Mouse (Mus musculus): ENCODE data around the gene 2900092C05Rik. TPM values are rescaled to one million over a fixed set of nuclear protein-coding genes. Genes with fewer than 3 reads are reported as not detected.

2900092C05Rik gene
- not detected in 2 replicates for polyA plus RNA-seq (2015; fragmentation: Nextera tagmentation; extraction: Ambion mirVana)

DNA sequence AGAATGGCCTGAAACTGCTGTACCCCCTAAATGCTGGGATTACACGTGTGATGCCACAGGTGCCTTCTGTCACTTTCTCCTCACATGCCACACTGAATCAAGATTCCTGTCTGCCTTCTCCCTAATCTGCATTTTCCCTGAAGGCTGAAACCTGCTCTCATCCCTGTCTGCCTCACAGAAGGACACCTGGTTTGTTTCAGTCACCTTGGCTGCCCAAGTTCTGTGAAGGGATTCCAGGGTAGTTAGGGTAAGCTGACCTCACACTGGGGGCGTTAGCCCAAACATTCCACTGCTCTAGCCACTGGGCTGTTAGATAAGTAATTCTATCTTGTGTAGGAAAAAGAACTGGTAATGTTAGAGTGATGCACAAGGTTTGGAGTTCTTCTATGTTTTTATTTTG is at the start of gene 2900092C05Rik:
Gene 2900092C05Rik (plus strand): TSS at position 301 of the 400 bp plus-strand sequence.

GRCm38 (mm10) chr7:12478158-12479008 is 33.9 kb upstream of the 2900092C05Rik start, which contains the start of gene Zfp606:
Gene Zfp606 (plus strand): TSS chr7:12478293.

Other genes with a start within 250 kb of the 2900092C05Rik start
- not detected in 2 replicates for gene Vmn1r81, start 244.2 kb upstream of the 2900092C05Rik start, polyA plus RNA-seq (2015; fragmentation: Nextera tagmentation; extraction: Ambion mirVana)
- not detected in 2 replicates for gene Vmn1r82, start 212.1 kb upstream of the 2900092C05Rik start, polyA plus RNA-seq (2015; fragmentation: Nextera tagmentation; extraction: Ambion mirVana)
- not detected in 2 replicates for gene Vmn1r83, start 183.0 kb upstream of the 2900092C05Rik start, polyA plus RNA-seq (2015; fragmentation: Nextera tagmentation; extraction: Ambion mirVana)
- not detected in 2 replicates for gene Vmn1r84, start 143.2 kb upstream of the 2900092C05Rik start, polyA plus RNA-seq (2015; fragmentation: Nextera tagmentation; extraction: Ambion mirVana)
- gene Zfp551, start 89.8 kb upstream of the 2900092C05Rik start, polyA plus RNA-seq (2015; fragmentation: Nextera tagmentation; extraction: Ambion mirVana): 1.7 and 1.8 TPM in 2 replicates
- 8.1 and 8.3 TPM in 2 replicates for gene Zfp606, start 34.2 kb upstream of the 2900092C05Rik start, polyA plus RNA-seq (2015; fragmentation: Nextera tagmentation; extraction: Ambion mirVana)
- not detected in 2 replicates for gene Vmn2r53, start 96.3 kb downstream of the 2900092C05Rik start, polyA plus RNA-seq (2015; fragmentation: Nextera tagmentation; extraction: Ambion mirVana)
- not detected in 2 replicates for gene Vmn2r54, start 127.8 kb downstream of the 2900092C05Rik start, polyA plus RNA-seq (2015; fragmentation: Nextera tagmentation; extraction: Ambion mirVana)
- gene Vmn2r55, start 172.5 kb downstream of the 2900092C05Rik start, polyA plus RNA-seq (2015; fragmentation: Nextera tagmentation; extraction: Ambion mirVana): not detected in 2 replicates
- not detected in 2 replicates for gene Vmn2r56, start 222.5 kb downstream of the 2900092C05Rik start, polyA plus RNA-seq (2015; fragmentation: Nextera tagmentation; extraction: Ambion mirVana)